17 mouse cellular contexts compared by ENCODE assay signal in genomic region chr5:133175636-133176035, GRCm38 (mm10).
A peak's percentile ranks its signal among the peaks of the same experiment; 100 is the strongest.
DNase-seq lines count a peak whose midpoint lies in the region; ATAC-seq lines count a peak whose summit lies in the region.
"Had no signal": no experiment of that assay in that cellular context is flagged by ENCODE, and none has a peak within 500 bp of the region (broad histone marks: within the 10 kb centered on the region; RNA-seq: fewer than 3 reads in every experiment).

No protein-coding gene starts in this region.

- no peak overlapping the region for H3K4me2 ChIP-seq in forebrain, embryonic 15.5 days (replicated peaks)
- H3K4me2 ChIP-seq in forebrain, embryonic 12.5 days, result no peak overlapping the region
- no peak overlapping the region for H3K4me2 ChIP-seq in forebrain, embryonic 16.5 days (ENCODE audit: low read length)
- H3K4me2 ChIP-seq: heart, embryonic 15.5 days; hindbrain, embryonic 13.5 days; midbrain, embryonic 13.5 days had no signal

- H3K36me3 ChIP-seq in forebrain, embryonic 15.5 days, result no peaks in the 10 kb centered on the region
- H3K36me3 ChIP-seq in forebrain, embryonic 12.5 days (replicated peaks), result no peaks in the 10 kb centered on the region
- H3K36me3 ChIP-seq in forebrain, embryonic 16.5 days (ENCODE audit: control insufficient read depth, insufficient read depth), result no peaks in the 10 kb centered on the region
- H3K36me3 ChIP-seq: heart, embryonic 15.5 days; hindbrain, embryonic 13.5 days; midbrain, embryonic 13.5 days had no signal

- no peak overlapping the region for H3K27ac ChIP-seq in forebrain, embryonic 15.5 days (replicated peaks)
- no peak overlapping the region for H3K27ac ChIP-seq in forebrain, embryonic 12.5 days
- no peak overlapping the region for H3K27ac ChIP-seq in forebrain, embryonic 16.5 days (ENCODE audit: low read length)
- H3K27ac ChIP-seq: heart, embryonic 15.5 days; hindbrain, embryonic 13.5 days; liver, embryonic 14.5 days; midbrain, embryonic 13.5 days had no signal

- no peaks in the 10 kb centered on the region for H3K9me3 ChIP-seq in forebrain, embryonic 15.5 days
- H3K9me3 ChIP-seq in forebrain, embryonic 12.5 days, result no peaks in the 10 kb centered on the region
- H3K9me3 ChIP-seq in forebrain, embryonic 16.5 days (ENCODE audit: control insufficient read depth, low read length), result no peaks in the 10 kb centered on the region
- H3K9me3 ChIP-seq: heart, embryonic 15.5 days; hindbrain, embryonic 13.5 days; midbrain, embryonic 13.5 days had no signal

- 49% methylated on average over 6 of the region's 6 CpGs for WGBS in forebrain, embryonic 15.5 days
- WGBS in forebrain, embryonic 12.5 days, result 78% methylated on average over 6 of the region's 6 CpGs
- WGBS in forebrain, embryonic 16.5 days, result 43% methylated on average over 6 of the region's 6 CpGs

- no peaks in the 10 kb centered on the region for H3K27me3 ChIP-seq in forebrain, embryonic 15.5 days
- H3K27me3 ChIP-seq in forebrain, embryonic 12.5 days, result no peaks in the 10 kb centered on the region
- H3K27me3 ChIP-seq in forebrain, embryonic 16.5 days (replicated peaks; ENCODE audit: control insufficient read depth, insufficient read depth, low read length), result no peaks in the 10 kb centered on the region
- H3K27me3 ChIP-seq: heart, embryonic 15.5 days; hindbrain, embryonic 13.5 days; midbrain, embryonic 13.5 days had no signal

- ATAC-seq in forebrain, embryonic 15.5 days (replicated peaks), result peak; percentile 82; the same call in 1 of the 2 replicates
- ATAC-seq in forebrain, embryonic 12.5 days (ENCODE audit: low FRiP score), result no peak
- peak; percentile 72; the same call in 1 of the 2 replicates for ATAC-seq in forebrain, embryonic 16.5 days
- ATAC-seq in megakaryocyte, adult 5-6 weeks (ENCODE audit: poor library complexity, severe bottlenecking), result no peak
- ATAC-seq: midbrain, embryonic 13.5 days had no signal

- DNase-seq in frontal cortex, postnatal 36 days (ENCODE audit: low spot score in 2 of 2), result peak; percentile 51 to 66
- DNase-seq in right cerebral cortex, adult 18-20 months, result peak; percentile 70
- no peak for DNase-seq in urinary bladder, postnatal 25 days (ENCODE audit: low spot score)
- no peak for DNase-seq in adipocyte (ENCODE audit: low spot score)
- DNase-seq: cerebellum, adult 18-20 months; gastrocnemius, postnatal 36 days; kidney, adult 11 months; kidney, postnatal 36 days; lung, postnatal 36 days had no signal

- H3K9ac ChIP-seq in forebrain, embryonic 15.5 days (replicated peaks), result no peak overlapping the region
- H3K9ac ChIP-seq in forebrain, embryonic 12.5 days, result no peak overlapping the region
- no peak overlapping the region for H3K9ac ChIP-seq in forebrain, embryonic 16.5 days (replicated peaks; ENCODE audit: low read depth, low read length)
- H3K9ac ChIP-seq: heart, embryonic 15.5 days; hindbrain, embryonic 13.5 days; liver, embryonic 14.5 days; midbrain, embryonic 13.5 days had no signal

- H3K4me1 ChIP-seq in forebrain, embryonic 15.5 days, result peaks cover 17% of the 10 kb centered on the region
- no peaks in the 10 kb centered on the region for H3K4me1 ChIP-seq in forebrain, embryonic 12.5 days
- peaks cover 19% of the 10 kb centered on the region for H3K4me1 ChIP-seq in forebrain, embryonic 16.5 days (replicated peaks; ENCODE audit: control insufficient read depth, insufficient read depth, low read length)
- H3K4me1 ChIP-seq: midbrain, embryonic 13.5 days had no signal

- no peak overlapping the region for H3K4me3 ChIP-seq in forebrain, embryonic 15.5 days
- no peak overlapping the region for H3K4me3 ChIP-seq in forebrain, embryonic 12.5 days (replicated peaks)
- H3K4me3 ChIP-seq in forebrain, embryonic 16.5 days (replicated peaks; ENCODE audit: low read length), result no peak overlapping the region
- H3K4me3 ChIP-seq: heart, embryonic 15.5 days; hindbrain, embryonic 13.5 days; midbrain, embryonic 13.5 days had no signal

Comparison
In these comparisons a context has a peak if more than half of its experiments do, and no peak if none do; other contexts are left out.
1. ATAC-seq: peak in forebrain, embryonic 15.5 days (single experiment) and forebrain, embryonic 16.5 days (single experiment); none in forebrain, embryonic 12.5 days (single experiment) and megakaryocyte, adult 5-6 weeks (single experiment).
2. DNase-seq: peak in frontal cortex, postnatal 36 days (2 of 2) and right cerebral cortex, adult 18-20 months (single experiment); none in urinary bladder, postnatal 25 days (single experiment) and adipocyte (single experiment).